ENCODE assay signal across 8 mouse cellular contexts in genomic region chr13:22035267-22036148, GRCm38 (mm10). TPM values are rescaled to one million over a fixed set of nuclear protein-coding genes. Genes with fewer than 3 reads are reported as not detected.
DNase-seq lines count a peak whose midpoint lies in the region; ATAC-seq lines count a peak whose summit lies in the region.
"Not testable (repeated sequence)": the region's sequence is repeated elsewhere in the genome, so short reads cannot be mapped to it uniquely, and the experiment has no call there.

TSS of gene Hist1h2ah (minus strand) at chr13:22035568.
TSS of gene Hist1h2bk (plus strand) at chr13:22035870.

- H3K27me3 ChIP-seq in heart, embryonic 12.5 days (replicated peaks); kidney, embryonic 16.5 days (ENCODE audit: insufficient read depth, low read length): not testable (repeated sequence)

- ATAC-seq in erythroid progenitor cell, adult 5-6 weeks (replicated peaks; ENCODE audit: low FRiP score, poor library complexity, severe bottlenecking): peak; percentile 83
- peak; percentile 96 for ATAC-seq in heart, embryonic 12.5 days (ENCODE audit: insufficient number of reproducible peaks, low FRiP score)
- peak; percentile 98 for ATAC-seq in kidney, embryonic 16.5 days (ENCODE audit: low FRiP score, low TSS enrichment)

- H3K4me1 ChIP-seq in brown adipose tissue, adult 24 weeks (ENCODE audit: control insufficient read depth, insufficient read depth, insufficient read length, low read length): not testable (repeated sequence)
- peaks cover 23% of the 10 kb centered on the region for H3K4me1 ChIP-seq in heart, embryonic 12.5 days (replicated peaks)
- H3K4me1 ChIP-seq in kidney, embryonic 16.5 days (ENCODE audit: insufficient read depth, low read length): peaks cover 33% of the 10 kb centered on the region

- peak within 1 kb of the TSS; percentile 49 for H3K4me3 ChIP-seq in brown adipose tissue, adult 24 weeks (ENCODE audit: insufficient read depth, low read depth, low read length)
- peak within 1 kb of the TSS; percentile 50 for H3K4me3 ChIP-seq in heart, embryonic 12.5 days
- H3K4me3 ChIP-seq in kidney, embryonic 16.5 days (ENCODE audit: low read length): peak within 1 kb of the TSS; percentile 55

- not testable (repeated sequence) for H3K36me3 ChIP-seq in heart, embryonic 12.5 days; kidney, embryonic 16.5 days (ENCODE audit: insufficient read depth, low read length)

- H3K9ac ChIP-seq in heart, embryonic 12.5 days: peak within 1 kb of the TSS; percentile 76
- peak within 1 kb of the TSS; percentile 74 for H3K9ac ChIP-seq in kidney, embryonic 16.5 days (replicated peaks; ENCODE audit: low read length)

- not testable (repeated sequence) for H3K9me3 ChIP-seq in heart, embryonic 12.5 days (replicated peaks); kidney, embryonic 16.5 days (ENCODE audit: low read length)

- under 1% methylated on average over 29 of the region's 69 CpGs for WGBS in heart, embryonic 12.5 days
- WGBS in kidney, embryonic 16.5 days: under 1% methylated on average over 19 of the region's 69 CpGs

- peak within 1 kb of the TSS; percentile 70 for H3K4me2 ChIP-seq in heart, embryonic 12.5 days
- H3K4me2 ChIP-seq in kidney, embryonic 16.5 days (replicated peaks; ENCODE audit: low read depth, low read length): peak within 1 kb of the TSS; percentile 71

- peak; percentile 89 for DNase-seq in CD4-positive, CD25-positive, alpha-beta regulatory T cell, adult 2 months (ENCODE audit: low read depth, low spot score)
- peak; percentile 85 for DNase-seq in liver
- DNase-seq in monocyte, adult 2 months (ENCODE audit: low read depth in 1 of 2, low spot score in 2 of 2): peak; percentile 71 to 72
- DNase-seq in spleen, postnatal 14 days (ENCODE audit: low spot score in 2 of 2): peak; percentile 60 to 76

- not testable (repeated sequence) for H3K27ac ChIP-seq in brown adipose tissue, adult 24 weeks (replicated peaks; ENCODE audit: low read depth, low read length)
- peak within 1 kb of the TSS; percentile 78 for H3K27ac ChIP-seq in heart, embryonic 12.5 days (ENCODE audit: poor library complexity, severe bottlenecking)
- H3K27ac ChIP-seq in kidney, embryonic 16.5 days (ENCODE audit: low read length): peak within 1 kb of the TSS; percentile 94

RNA-seq across cellular contexts. Expression of gene Hist1h2ah, which starts in this region (rescaled TPM):
- polyA plus RNA-seq in brown adipose tissue, adult 24 weeks (2012; ENCODE audit: insufficient read depth, insufficient read length, missing spikeins): not detected in 2 replicates
- 4.6 TPM in 1 of 2 replicates, not detected in the other for total RNA-seq in erythroid progenitor cell, adult 5-6 weeks (2015; ENCODE audit: low replicate concordance)
- total RNA-seq in erythroid progenitor cell, adult 5-6 weeks (2017; ENCODE audit: low replicate concordance): 2,615 and 4,600 TPM in 2 replicates
- 3.7 and 5.0 TPM in 2 replicates for polyA plus RNA-seq in heart, embryonic 12.5 days (2016; fragmentation: Nextera tagmentation; extraction: Ambion mirVana)
- 7.8 and 9.2 TPM in 2 replicates for polyA plus RNA-seq in kidney, embryonic 16.5 days (2015; fragmentation: Nextera tagmentation; extraction: Ambion mirVana)

RNA-seq across cellular contexts. Expression of gene Hist1h2bk, which starts in this region (rescaled TPM):
- polyA plus RNA-seq in brown adipose tissue, adult 24 weeks (2012; ENCODE audit: insufficient read depth, insufficient read length, missing spikeins): not detected in 2 replicates
- total RNA-seq in erythroid progenitor cell, adult 5-6 weeks (2015; ENCODE audit: low replicate concordance): 206 and 707 TPM in 2 replicates
- 2,593 and 2,906 TPM in 2 replicates for total RNA-seq in erythroid progenitor cell, adult 5-6 weeks (2017; ENCODE audit: low replicate concordance)
- 2.3 and 3.6 TPM in 2 replicates for polyA plus RNA-seq in heart, embryonic 12.5 days (2016; fragmentation: Nextera tagmentation; extraction: Ambion mirVana)
- polyA plus RNA-seq in kidney, embryonic 16.5 days (2015; fragmentation: Nextera tagmentation; extraction: Ambion mirVana): 3.8 and 8.2 TPM in 2 replicates
